Comparison of ENCODE assay signal across 23 mouse cellular contexts in the genomic region with DNA sequence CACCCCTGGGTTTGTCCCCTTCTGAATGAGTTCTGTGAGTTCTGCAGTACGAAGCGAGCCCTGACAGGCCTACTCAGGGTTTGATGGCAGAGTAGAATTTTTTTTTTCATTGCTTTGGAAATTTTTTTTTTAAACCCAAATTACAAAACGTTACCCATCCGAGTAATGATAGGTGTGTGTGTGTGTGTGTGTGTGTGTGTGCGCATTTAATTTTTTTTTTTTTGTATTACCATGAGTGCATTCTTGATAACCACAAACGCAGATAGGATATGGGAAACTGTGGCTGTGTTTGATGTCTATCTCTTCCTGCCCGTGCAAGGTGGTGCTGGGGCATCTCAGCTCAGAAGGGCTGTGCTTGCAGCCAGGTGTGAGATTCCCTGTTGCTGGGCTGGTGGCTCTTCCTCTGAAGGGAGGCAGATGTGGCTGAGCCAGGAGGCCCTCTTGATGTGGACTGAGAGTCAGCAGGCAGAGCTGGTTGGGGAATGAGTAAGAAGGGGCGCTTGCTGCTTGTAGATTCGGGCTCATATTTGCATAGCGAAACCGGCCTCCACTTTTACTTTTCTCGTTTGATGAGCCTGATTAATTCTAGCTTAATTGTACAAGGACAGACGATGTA.
DNase-seq lines count a peak whose midpoint lies in the region; TF ChIP-seq lines count a peak whose summit lies in the region.
"Had no signal": no experiment of that assay in that cellular context is flagged by ENCODE, and none has a peak within 500 bp of the region (broad histone marks: within the 10 kb centered on the region; RNA-seq: fewer than 3 reads in every experiment).

No protein-coding gene starts in this region.

- no peak for TF ChIP-seq CTCF in MEL (IDR thresholded peaks at IDR 0.05 in 2 of 3, conservative IDR thresholded peaks at IDR 0.05 in 1 of 3; ENCODE audit: control insufficient read depth in 1 of 3, insufficient read depth in 1 of 3, low read depth in 2 of 3, low read length in 3 of 3, poor library complexity in 1 of 3, severe bottlenecking in 1 of 3)

- no peak overlapping the region for H3K4me3 ChIP-seq in MEL (ENCODE audit: control insufficient read depth in 1 of 2, insufficient read depth in 1 of 2, low read depth in 2 of 2, low read length in 2 of 2)
- H3K4me3 ChIP-seq in midbrain, embryonic 10.5 days: no peak overlapping the region
- H3K4me3 ChIP-seq: embryonic facial prominence, embryonic 13.5 days; erythroblast, embryonic 14.5 days; forebrain, embryonic 12.5 days; heart, adult 2 months; hindbrain, embryonic 13.5 days; layer of hippocampus, adult 2 months; limb, embryonic 12.5 days had no signal

- TF ChIP-seq POLR2A in MEL (IDR thresholded peaks at IDR 0.05; ENCODE audit: control insufficient read depth in 1 of 2, insufficient read depth in 1 of 2, low read depth in 1 of 2, low read length in 2 of 2, poor library complexity in 1 of 2): no peak

- H3K4me1 ChIP-seq in MEL (ENCODE audit: control insufficient read depth in 1 of 2, insufficient read depth in 2 of 2, low read length in 2 of 2): peaks cover 2 to 30% of the 10 kb centered on the region in 2 experiments
- H3K4me1 ChIP-seq in midbrain, embryonic 10.5 days: peaks cover 18% of the 10 kb centered on the region

- no peaks in the 10 kb centered on the region for H3K79me2 ChIP-seq in MEL (ENCODE audit: control insufficient read depth, insufficient read depth, low read length, poor library complexity)

- TF ChIP-seq RAD21 in MEL (IDR thresholded peaks at IDR 0.05; ENCODE audit: low read depth, low read length): no peak

- H3K27ac ChIP-seq in MEL (ENCODE audit: control insufficient read depth, low read depth, low read length): no peak overlapping the region
- H3K27ac ChIP-seq in midbrain, embryonic 10.5 days (replicated peaks): no peak overlapping the region
- H3K27ac ChIP-seq: embryonic facial prominence, embryonic 13.5 days; forebrain, embryonic 12.5 days; heart, adult 2 months; hindbrain, embryonic 13.5 days; limb, embryonic 12.5 days had no signal

- no peaks in the 10 kb centered on the region for H3K9me3 ChIP-seq in MEL (replicated peaks; ENCODE audit: insufficient read depth, low read length)
- no peaks in the 10 kb centered on the region for H3K9me3 ChIP-seq in midbrain, embryonic 10.5 days (replicated peaks)
- H3K9me3 ChIP-seq: embryonic facial prominence, embryonic 13.5 days; forebrain, embryonic 12.5 days; hindbrain, embryonic 13.5 days; limb, embryonic 12.5 days had no signal

- no peak overlapping the region for H3K9ac ChIP-seq in MEL (ENCODE audit: control insufficient read depth, low read depth, low read length, poor library complexity, severe bottlenecking)
- H3K9ac ChIP-seq: embryonic facial prominence, embryonic 13.5 days; forebrain, embryonic 12.5 days; hindbrain, embryonic 13.5 days; limb, embryonic 12.5 days had no signal

- H3K27me3 ChIP-seq in MEL (ENCODE audit: control insufficient read depth in 1 of 2, insufficient read depth in 2 of 2, low read length in 2 of 2): no peaks in the 10 kb centered on the region
- no peaks in the 10 kb centered on the region for H3K27me3 ChIP-seq in midbrain, embryonic 10.5 days (ENCODE audit: low read depth, poor library complexity, severe bottlenecking)
- H3K27me3 ChIP-seq: embryonic facial prominence, embryonic 13.5 days; forebrain, embryonic 12.5 days; hindbrain, embryonic 13.5 days; limb, embryonic 12.5 days; Patski had no signal

- WGBS in midbrain, embryonic 10.5 days: 96% methylated on average over 13 of the region's 13 CpGs

- peak; percentile 92 for DNase-seq in A20 (ENCODE audit: low read depth, low spot score)
- DNase-seq in MEL (ENCODE audit: low read depth, low spot score): no peak
- DNase-seq in thymus, adult 18-20 months: peak; percentile 52 to 65
- peak; percentile 63 to 75 for DNase-seq in thymus, postnatal 36 days
- DNase-seq in neural tube, embryonic 10.5 days (ENCODE audit: extremely low spot score, low spot score): no peak
- no peak for DNase-seq in midbrain, embryonic 10.5 days (ENCODE audit: low spot score)
- DNase-seq in heart, postnatal 4 days: no peak
- DNase-seq: adrenal gland, postnatal 10 days; cerebellum, adult 18-20 months; cerebellum, postnatal 14 days; gastrocnemius, postnatal 36 days; heart, adult 2 months; kidney, adult 9 months; kidney, postnatal 14 days; lung, adult 18-20 months; lung, postnatal 10 days had no signal

- H3K36me3 ChIP-seq in MEL (ENCODE audit: control insufficient read depth in 1 of 2, insufficient read depth in 2 of 2, low read length in 2 of 2): peaks cover 0 to 29% of the 10 kb centered on the region in 2 experiments; a peak in 2 of 4 replicates
- peaks cover 24% of the 10 kb centered on the region for H3K36me3 ChIP-seq in midbrain, embryonic 10.5 days
- H3K36me3 ChIP-seq: forebrain, embryonic 12.5 days; hindbrain, embryonic 13.5 days had no signal

- TF ChIP-seq EP300 in MEL (IDR thresholded peaks at IDR 0.05; ENCODE audit: low read depth in 1 of 2, low read length in 2 of 2): no peak; a peak in 1 of 4 replicates

TF ChIP-seq in MEL, 35 proteins besides CTCF, POLR2A, EP300 and RAD21:
- no peak for TF ChIP-seq ZMIZ1 (IDR thresholded peaks at IDR 0.05; ENCODE audit: low read depth, low read length)
- peak; percentile 64 for TF ChIP-seq ZNF384 (IDR thresholded peaks at IDR 0.05; ENCODE audit: low read depth, low read length)

Comparison
In these comparisons a context has a peak if more than half of its experiments do, and no peak if none do; other contexts are left out.
1. DNase-seq: peak in A20 (single experiment), thymus, adult 18-20 months (2 of 2) and thymus, postnatal 36 days (2 of 2); none in MEL (single experiment), neural tube, embryonic 10.5 days (single experiment), midbrain, embryonic 10.5 days (single experiment) and heart, postnatal 4 days (single experiment).